Mouse (Mus musculus): ENCODE measurements around the gene Dctn1. TPM values are rescaled to one million over a fixed set of nuclear protein-coding genes. Genes with fewer than 3 reads are reported as not detected.

Dctn1 gene
- total RNA-seq (2014; fragmentation: Nextera tagmentation) = 45.8 and 68.1 TPM in 2 replicates
- total RNA-seq (2017) = 30.5 and 42.4 TPM in 2 replicates

DNA sequence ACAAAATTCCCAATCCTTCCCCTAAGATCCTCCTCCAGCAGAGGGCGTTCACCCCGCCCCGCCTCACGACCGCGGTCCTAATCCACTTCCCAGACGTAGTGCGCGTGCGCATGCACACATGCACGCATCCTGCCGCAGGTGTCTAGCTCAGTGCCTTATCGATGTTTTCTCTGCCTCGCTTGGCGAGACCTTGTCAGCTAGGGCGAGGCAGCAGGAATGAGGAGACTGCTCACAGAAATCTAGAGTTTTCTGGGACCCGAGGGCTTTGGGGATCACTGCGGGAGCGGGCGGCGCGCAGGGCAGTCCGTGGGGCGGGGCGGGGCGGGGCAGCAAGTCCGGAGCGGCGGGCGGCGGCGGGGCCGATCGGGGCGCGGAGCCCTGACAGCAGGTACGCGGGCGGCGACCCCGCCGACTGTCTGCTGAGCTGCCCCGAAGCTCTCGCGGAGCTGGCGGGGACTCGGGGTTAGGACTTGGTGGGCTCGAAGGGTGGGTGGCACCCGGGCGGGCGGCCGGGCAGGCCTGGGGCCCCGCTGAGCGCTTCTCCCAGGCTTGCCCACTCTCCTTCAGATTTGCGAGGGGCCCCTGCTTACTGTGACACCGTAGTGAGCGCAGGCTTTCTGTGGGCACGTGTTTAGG is at the start of gene Dctn1:
Dctn1 (plus strand) TSS at position 314 of the 636 bp plus-strand sequence.
- ATAC-seq (replicated peaks; ENCODE audit: low FRiP score, low TSS enrichment, poor library complexity, severe bottlenecking) = peak; percentile 72

GRCm38 (mm10) chr6:83116373-83117164 is 49.2 kb upstream of the Dctn1 start:
- no peak for ATAC-seq (replicated peaks; ENCODE audit: low FRiP score, low TSS enrichment, poor library complexity, severe bottlenecking)

GRCm38 (mm10) chr6:83117165-83117438 is 48.6 kb upstream of the Dctn1 start:
- ATAC-seq (replicated peaks; ENCODE audit: low FRiP score, low TSS enrichment, poor library complexity, severe bottlenecking) = no peak

- no peak for ATAC-seq (replicated peaks; ENCODE audit: low FRiP score, low TSS enrichment, poor library complexity, severe bottlenecking)
Measured at GRCm38 (mm10) chr6:83117616-83118015, 48.1 kb upstream of the Dctn1 start.

DNA sequence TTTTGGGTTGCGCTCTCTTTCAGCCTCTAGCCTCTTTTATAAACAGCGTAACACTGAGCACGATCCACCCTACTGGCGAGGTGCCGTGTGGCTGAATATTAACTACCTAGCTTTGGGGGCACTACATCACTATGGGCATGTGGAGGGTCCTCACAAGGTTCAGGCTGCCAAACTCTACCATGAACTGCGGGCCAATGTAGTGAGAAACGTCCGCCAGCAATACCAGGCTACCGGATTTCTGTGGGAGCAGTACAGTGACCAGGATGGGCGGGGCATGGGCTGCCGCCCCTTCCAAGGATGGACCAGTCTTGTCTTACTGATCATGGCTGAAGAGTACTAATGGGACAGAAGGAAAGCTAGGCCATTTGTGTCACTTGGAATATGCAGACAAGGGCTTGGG is 47.4 kb upstream of the Dctn1 start:
- no peak for ATAC-seq (replicated peaks; ENCODE audit: low FRiP score, low TSS enrichment, poor library complexity, severe bottlenecking)

- no peak for ATAC-seq (replicated peaks; ENCODE audit: low FRiP score, low TSS enrichment, poor library complexity, severe bottlenecking)
Measured at GRCm38 (mm10) chr6:83118825-83119733, 46.6 kb upstream of the Dctn1 start.

DNA sequence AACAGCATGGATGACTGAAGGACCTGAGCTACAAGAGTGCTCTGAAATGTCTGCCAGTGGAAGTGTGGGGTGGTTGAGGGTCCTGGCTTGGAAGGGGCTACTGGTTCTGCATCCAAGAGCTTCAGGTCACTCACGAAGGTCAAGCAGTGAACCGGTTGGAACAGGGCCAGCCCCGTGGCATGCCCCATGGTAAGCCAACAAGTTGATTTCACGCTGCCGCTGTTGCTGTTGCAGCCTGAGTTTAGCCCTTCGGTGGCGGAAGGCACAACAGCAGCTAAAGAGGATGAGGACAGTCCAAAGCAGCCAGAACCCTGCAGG is 46.0 kb upstream of the Dctn1 start:
- ATAC-seq (replicated peaks; ENCODE audit: low FRiP score, low TSS enrichment, poor library complexity, severe bottlenecking) = no peak

DNA sequence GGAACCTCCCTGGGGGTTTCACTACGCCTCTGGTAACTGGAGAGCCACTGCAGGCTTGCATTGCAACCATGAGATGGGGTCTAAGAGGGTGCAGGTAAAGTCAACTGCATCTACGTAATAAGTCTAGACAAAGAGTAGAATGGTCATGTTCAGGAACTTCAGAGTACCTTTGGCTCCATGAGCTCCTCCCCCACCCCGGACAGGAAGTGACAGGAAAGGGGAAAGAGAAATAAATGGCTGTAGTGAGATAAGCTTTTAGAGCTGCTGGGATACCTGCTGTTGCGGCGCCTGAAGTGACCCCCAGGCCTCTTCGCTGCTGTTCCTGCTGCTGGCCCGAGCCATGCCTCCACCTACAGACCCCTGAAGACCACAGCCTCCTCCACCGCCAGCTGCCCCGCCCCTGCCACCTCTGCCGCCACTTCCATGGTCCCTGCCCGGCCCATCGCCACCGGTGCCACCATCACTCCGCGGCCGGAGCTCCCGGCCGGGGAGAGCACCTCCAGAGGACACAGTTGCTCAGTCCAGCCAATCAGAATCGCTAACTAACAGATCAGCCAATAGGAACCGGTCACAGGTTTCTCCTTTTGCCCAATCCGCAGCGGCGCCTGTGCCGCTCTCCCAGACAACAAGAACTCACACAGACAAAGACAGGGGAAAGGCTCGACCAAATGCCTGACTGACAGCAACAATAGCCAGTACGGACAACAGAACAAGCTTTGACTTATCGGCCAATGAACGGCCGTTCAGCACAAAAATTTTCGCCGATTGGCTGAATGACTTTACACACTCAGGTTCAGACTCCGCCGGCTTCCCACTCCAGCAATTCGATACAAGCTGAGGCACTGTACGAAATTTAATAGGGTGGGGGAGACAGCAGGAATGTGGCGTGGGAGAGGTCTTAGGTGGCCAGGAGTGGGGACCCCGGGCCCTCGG is 44.5 kb upstream of the Dctn1 start, which contains the start of gene Wbp1:
Wbp1 (minus strand) TSS at position 630 of the 933 bp plus-strand sequence.
- peak; percentile 88 for ATAC-seq (replicated peaks; ENCODE audit: low FRiP score, low TSS enrichment, poor library complexity, severe bottlenecking)

GRCm38 (mm10) chr6:83121863-83122710 is 43.6 kb upstream of the Dctn1 start:
- peak; percentile 10 for ATAC-seq (replicated peaks; ENCODE audit: low FRiP score, low TSS enrichment, poor library complexity, severe bottlenecking)

GRCm38 (mm10) chr6:83122961-83123360 is 42.8 kb upstream of the Dctn1 start:
- no peak for ATAC-seq (replicated peaks; ENCODE audit: low FRiP score, low TSS enrichment, poor library complexity, severe bottlenecking)

DNA sequence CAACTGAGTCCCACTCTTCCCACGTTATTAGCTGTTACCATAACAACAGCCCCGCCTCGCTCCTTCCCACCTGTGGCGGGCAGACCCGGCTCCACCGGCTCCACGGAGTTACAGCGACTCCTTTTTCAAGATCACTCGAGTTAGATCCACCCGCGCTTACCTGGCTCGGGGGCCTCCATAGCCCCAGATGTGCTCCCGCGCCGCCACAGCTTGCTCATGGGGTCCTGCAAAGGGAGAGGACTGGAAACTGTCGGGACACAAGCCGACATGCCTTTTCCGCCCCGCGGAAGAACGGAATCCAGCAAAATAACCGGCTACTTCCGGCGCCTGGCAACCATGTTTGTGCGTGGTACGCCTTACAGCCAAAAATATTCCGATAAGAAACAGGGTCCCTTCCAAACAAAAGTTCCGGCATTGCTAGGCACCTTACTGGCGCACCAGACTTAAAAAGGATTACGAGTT is 40.8 kb upstream of the Dctn1 start:
- ATAC-seq (replicated peaks; ENCODE audit: low FRiP score, low TSS enrichment, poor library complexity, severe bottlenecking) = peak; percentile 14

DNA sequence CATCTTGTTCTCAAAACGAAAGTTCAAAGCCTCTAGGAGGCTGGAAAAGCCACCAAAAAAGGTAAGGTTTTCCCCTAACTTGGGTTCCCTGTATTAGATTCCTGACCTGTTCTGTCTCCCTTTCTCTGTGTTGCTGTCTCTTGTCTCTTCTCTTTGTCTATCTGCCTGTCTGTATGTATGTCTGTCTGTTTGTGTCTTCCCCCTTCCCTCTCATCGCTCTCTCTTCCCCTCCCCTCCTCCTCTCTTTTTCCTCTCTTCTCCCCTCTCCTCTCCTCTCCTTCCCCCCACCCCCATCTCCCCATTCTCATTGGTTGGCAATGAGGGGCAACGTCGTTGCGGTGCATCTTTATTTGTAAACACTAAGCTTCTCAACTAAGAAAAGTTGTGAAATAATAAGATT is 40.4 kb upstream of the Dctn1 start, which contains the start of gene Ino80b:
Ino80b (minus strand) TSS at position 101 of the 400 bp plus-strand sequence.
- ATAC-seq (replicated peaks; ENCODE audit: low FRiP score, low TSS enrichment, poor library complexity, severe bottlenecking) = no peak

GRCm38 (mm10) chr6:83127419-83127818 is 38.3 kb upstream of the Dctn1 start:
- no peak for ATAC-seq (replicated peaks; ENCODE audit: low FRiP score, low TSS enrichment, poor library complexity, severe bottlenecking)

DNA sequence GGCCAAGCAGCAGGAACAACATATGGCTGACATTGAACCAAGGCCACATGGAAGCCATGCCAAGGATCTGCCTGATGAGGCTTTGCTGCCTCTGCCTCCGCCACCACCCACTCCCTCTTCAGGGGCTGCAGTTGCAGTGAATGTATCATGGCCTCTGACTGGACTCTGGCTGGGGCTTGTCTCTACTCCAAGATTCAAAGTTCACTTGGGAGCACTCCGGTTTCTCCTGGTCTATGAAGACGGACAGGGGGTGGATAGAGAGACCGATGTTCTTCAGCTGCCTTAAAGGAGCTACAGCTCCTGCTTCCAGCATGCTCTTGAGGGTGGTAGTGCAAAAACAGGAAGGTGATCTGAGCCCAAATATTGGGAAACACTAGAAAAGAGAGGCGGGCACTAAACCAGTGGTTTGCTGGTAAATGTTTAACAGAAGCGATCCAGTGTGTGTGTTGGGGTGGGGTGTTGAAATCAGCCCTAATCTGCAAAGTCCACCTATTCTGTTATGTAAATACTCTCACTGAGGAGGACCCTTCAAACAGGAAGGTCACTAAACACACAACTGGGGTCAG is 34.2 kb upstream of the Dctn1 start:
- ATAC-seq (replicated peaks; ENCODE audit: low FRiP score, low TSS enrichment, poor library complexity, severe bottlenecking) = no peak

DNA sequence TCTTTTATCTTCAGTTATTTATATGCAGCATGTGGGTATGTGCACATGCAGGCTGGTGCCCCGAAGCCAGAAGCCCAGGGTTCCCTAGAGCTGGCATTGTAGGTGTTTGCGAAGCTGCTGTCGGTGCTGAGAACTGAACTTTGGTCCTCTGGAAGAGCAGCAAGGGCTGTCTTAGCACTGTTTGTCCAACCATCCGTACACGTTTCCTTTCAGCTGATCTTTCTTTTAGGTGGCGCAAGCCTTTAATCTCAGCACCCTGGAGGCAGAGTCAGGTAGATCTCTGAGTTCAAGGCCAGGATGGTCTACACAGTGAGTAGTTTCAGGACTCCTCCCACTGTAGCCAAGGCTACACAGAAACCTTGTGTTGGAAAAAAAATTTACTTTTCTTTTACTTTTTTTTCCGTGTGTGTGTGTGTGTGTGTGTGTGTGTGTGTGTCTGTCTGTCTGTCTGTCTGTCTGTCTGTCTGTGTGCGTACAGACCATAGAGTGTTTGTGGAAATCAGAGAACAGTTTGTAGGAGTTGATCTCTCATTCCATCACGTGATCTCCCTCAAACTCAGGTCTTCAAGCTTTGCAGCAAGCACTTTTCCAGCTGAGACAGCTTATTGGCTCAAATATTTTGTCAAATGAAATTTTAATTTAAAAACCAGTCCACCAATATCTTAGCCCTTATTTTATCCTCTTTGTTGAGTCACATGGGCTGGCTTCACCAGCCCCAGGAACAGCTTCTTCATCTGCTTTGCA is 33.4 kb upstream of the Dctn1 start:
- ATAC-seq (replicated peaks; ENCODE audit: low FRiP score, low TSS enrichment, poor library complexity, severe bottlenecking) = no peak

- no peak for ATAC-seq (replicated peaks; ENCODE audit: low FRiP score, low TSS enrichment, poor library complexity, severe bottlenecking)
Measured at GRCm38 (mm10) chr6:83134226-83134625, 31.5 kb upstream of the Dctn1 start.

DNA sequence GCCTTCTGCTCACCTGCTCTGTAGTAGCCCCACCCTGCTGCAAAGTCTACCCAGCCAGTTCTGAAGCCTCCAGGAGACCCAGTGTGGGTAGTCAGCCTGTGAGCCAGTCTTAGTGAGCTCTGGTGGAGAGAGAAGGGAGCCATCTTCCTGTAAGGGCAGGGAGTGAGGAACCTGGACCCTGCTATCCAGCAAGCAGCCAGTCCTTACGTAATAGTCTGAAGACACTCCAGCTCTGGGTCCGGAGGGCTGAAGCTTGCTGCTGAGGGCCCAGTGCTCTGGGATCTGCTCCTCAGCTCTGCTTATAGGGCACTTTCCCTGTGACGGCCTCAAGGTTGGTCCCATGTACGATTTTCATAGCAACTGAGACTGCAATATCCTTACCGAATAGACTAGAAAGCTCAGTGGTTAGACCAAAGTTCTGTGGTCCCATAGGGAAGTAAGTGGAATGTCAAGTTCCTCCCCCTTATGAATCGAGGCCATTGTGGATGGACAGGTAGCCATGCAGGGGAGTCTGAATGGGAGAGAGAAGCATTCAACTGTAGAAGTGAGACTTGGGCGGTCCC is 30.7 kb upstream of the Dctn1 start, which contains the start of gene Rtkn:
Rtkn (plus strand) TSS at position 513 of the 563 bp plus-strand sequence.
- no peak for ATAC-seq (replicated peaks; ENCODE audit: low FRiP score, low TSS enrichment, poor library complexity, severe bottlenecking)

All from megakaryocyte-erythroid progenitor cell, adult 5-6 weeks (primary cell).